In the genomic region with DNA sequence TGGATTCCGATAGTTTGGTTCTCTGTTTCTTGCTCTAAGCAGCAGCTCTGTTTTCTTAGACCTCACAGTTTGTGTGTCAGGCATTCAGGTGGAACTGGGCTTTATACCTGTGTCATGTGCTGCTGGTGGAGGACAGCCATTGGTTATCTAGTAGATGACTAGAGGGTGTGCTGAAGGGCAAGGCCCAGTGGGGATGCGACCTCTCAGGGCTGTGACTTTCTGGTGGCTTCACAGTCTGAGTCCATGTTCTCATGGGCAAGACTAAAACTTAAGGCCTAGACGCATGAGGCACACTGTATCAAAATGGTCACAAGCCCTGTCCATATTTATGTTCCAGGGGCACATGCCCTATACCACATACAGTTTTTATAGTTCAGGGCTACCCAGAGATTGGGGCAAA, we compare ENCODE assay signal across 22 mouse cellular contexts.
"Had no signal": no experiment of that assay in that cellular context is flagged by ENCODE, and none has a peak within 500 bp of the region (broad histone marks: within the 10 kb centered on the region; RNA-seq: fewer than 3 reads in every experiment).

No protein-coding gene starts in this region.

- H3K4me3 ChIP-seq: heart, embryonic 10.5 days; heart, embryonic 12.5 days; hindbrain, embryonic 12.5 days; limb, embryonic 13.5 days; limb, embryonic 15.5 days; liver, embryonic 12.5 days had no signal

- H3K4me2 ChIP-seq: heart, embryonic 12.5 days; hindbrain, embryonic 12.5 days; hindbrain, embryonic 14.5 days; limb, embryonic 13.5 days; limb, embryonic 15.5 days; liver, embryonic 12.5 days had no signal

- H3K27ac ChIP-seq: heart, embryonic 10.5 days; hindbrain, embryonic 12.5 days; kidney, postnatal 0 days; limb, embryonic 13.5 days; limb, embryonic 15.5 days; liver, embryonic 12.5 days; liver, embryonic 14.5 days had no signal

- H3K9ac ChIP-seq: heart, embryonic 12.5 days; hindbrain, embryonic 12.5 days; hindbrain, embryonic 14.5 days; limb, embryonic 13.5 days; limb, embryonic 15.5 days; liver, embryonic 12.5 days; liver, embryonic 14.5 days had no signal

- H3K4me1 ChIP-seq: heart, embryonic 10.5 days; limb, embryonic 13.5 days; liver, embryonic 12.5 days had no signal

- DNase-seq: gastrocnemius, postnatal 14 days; gastrocnemius, postnatal 36 days; heart, adult 18-20 months; heart, postnatal 10 days; kidney, adult 11 months; kidney, adult 2 months; kidney, postnatal 14 days; kidney, postnatal 36 days; layer of hippocampus, adult 9-11 months; layer of hippocampus, postnatal 36 days; left cerebral cortex, postnatal 4 days had no signal

- ATAC-seq: hindbrain, embryonic 16.5 days; intestine, embryonic 16.5 days; liver, embryonic 12.5 days had no signal

- H3K27me3 ChIP-seq: heart, embryonic 12.5 days; hindbrain, embryonic 12.5 days; limb, embryonic 13.5 days; limb, embryonic 15.5 days; liver, embryonic 12.5 days had no signal

- H3K9me3 ChIP-seq: heart, embryonic 10.5 days; heart, embryonic 12.5 days; hindbrain, embryonic 12.5 days; limb, embryonic 13.5 days; limb, embryonic 15.5 days; liver, embryonic 12.5 days had no signal
